Mouse (Mus musculus) stomach, postnatal 0 days (tissue): ENCODE data around the gene Irs2. TPM values are rescaled to one million over a fixed set of nuclear protein-coding genes. Genes with fewer than 3 reads are reported as not detected.

Experiments used
- ATAC-seq: fragments of 200-750 bp; cut with Nextera tagmentation; 2 replicates; pipeline ENCODE4 v1.8.0; 2017; ENCODE audit not compliant: low FRiP score, low TSS enrichment
- DNase-seq: peaks from one replicate; pipeline ENCODE4 v3.0.0-alpha.2; 2016; ENCODE audit warnings: low spot score
- H3K27ac ChIP-seq: fragments of 300-500 bp; sonication (generic); replicated peaks from 2 replicates; pipeline ENCODE4 v1.5.1; 2014; ENCODE audit warnings: mild to moderate bottlenecking, control low read depth
- H3K27me3 ChIP-seq: fragments of 300-500 bp; sonication (generic); 2 replicates; pipeline ENCODE4 v1.6.1; 2014; ENCODE audit warnings: low read length; ENCODE audit not compliant: control insufficient read depth, insufficient read depth
- H3K36me3 ChIP-seq: fragments of 300-500 bp; sonication (generic); 2 replicates; pipeline ENCODE4 v1.6.1; 2014; ENCODE audit warnings: low read length, mixed read lengths; ENCODE audit not compliant: control insufficient read depth, insufficient read depth
- H3K4me1 ChIP-seq: fragments of 300-500 bp; sonication (generic); replicated peaks from 2 replicates; pipeline ENCODE4 v1.6.1; 2014; ENCODE audit warnings: antibody characterized with exemption; ENCODE audit not compliant: control insufficient read depth, insufficient read depth
- H3K4me2 ChIP-seq: fragments of 300-500 bp; sonication (generic); replicated peaks from 2 replicates; pipeline ENCODE4 v1.6.1; 2014; ENCODE audit warnings: low read depth, mild to moderate bottlenecking, control low read depth, moderate library complexity
- H3K4me3 ChIP-seq: fragments of 300-500 bp; sonication (generic); 2 replicates; pipeline ENCODE4 v1.5.1; 2014; ENCODE audit warnings: low read depth, low read length, control low read depth
- H3K9ac ChIP-seq: fragments of 300-500 bp; sonication (generic); 2 replicates; pipeline ENCODE4 v1.6.1; 2014; ENCODE audit warnings: mild to moderate bottlenecking, low read length, control low read depth, mixed read lengths
- H3K9me3 ChIP-seq: fragments of 300-500 bp; sonication (generic); 2 replicates; pipeline ENCODE4 v1.6.1; 2016; ENCODE audit warnings: low read length; ENCODE audit not compliant: control insufficient read depth
- CTCF ChIP-seq: IDR thresholded peaks from 2 replicates; pipeline ENCODE4 v1.5.1; 2016; ENCODE audit warnings: antibody characterized with exemption, low read depth, mild to moderate bottlenecking, moderate library complexity
- EP300 ChIP-seq: optimal IDR thresholded peaks from 2 replicates; pipeline ENCODE3; 2016; ENCODE audit warnings: antibody characterized with exemption
- WGBS: fragments of 180-500 bp; shearing (Covaris S2); extraction: QIAGEN DNeasy Blood & Tissue Kit; methylation state at CpG from one replicate; pipeline ENCODE4 v1.1.7; 2014; 5-methylcytosine and 5-hydroxymethylcytosine counted together
- polyA plus RNA-seq: library from polyadenylated mRNA; unstranded; fragments of >200 nt; fragmentation: Nextera tagmentation; extraction: Ambion mirVana; gene quantifications from 2 replicates; pipeline ENCODE4 v1.2.1, GENCODE M21; 2015

Irs2 gene
- polyA plus RNA-seq, 1 experiment from 2014 or later = 3.3 TPM

DNA sequence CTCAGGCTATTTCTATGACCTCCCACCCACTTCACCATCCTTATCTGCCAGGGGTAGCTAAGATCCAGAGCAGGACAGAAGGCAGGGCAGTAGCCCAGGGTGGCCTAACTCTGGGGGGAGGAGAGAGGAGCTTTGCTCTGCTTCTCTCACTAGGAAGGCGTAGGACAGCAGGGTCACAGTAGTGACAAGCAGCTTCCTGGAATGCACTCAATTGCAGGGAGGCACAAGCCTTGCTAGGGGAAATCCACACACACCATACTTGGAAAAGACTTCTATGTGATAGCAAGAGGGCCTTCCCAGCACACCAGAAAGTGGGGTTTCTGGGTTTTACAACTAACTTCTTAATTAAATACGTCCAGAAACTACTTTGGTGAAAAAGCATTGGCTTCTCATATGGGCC lies 12.5 kb downstream of the Irs2 start:
- Histone ChIP-seq H3K4me3 (no peak overlapping the region), H3K36me3 (no peaks in the 10 kb centered on the region), H3K27me3 (no peaks in the 10 kb centered on the region), H3K27ac (no peak overlapping the region; the same call in 1 of the 2 replicates), H3K9ac (no peak overlapping the region), H3K4me1 (peaks cover 11% of the 10 kb centered on the region; the same call in 1 of the 2 replicates), H3K9me3 (no peaks in the 10 kb centered on the region), H3K4me2 (no peak overlapping the region)
- DNase-seq (no peak), ATAC-seq (no peak)
- WGBS = 63% methylated on average over 2 of the region's 2 CpGs
- no peak for TF ChIP-seq CTCF
- TF ChIP-seq EP300 = no peak

DNA sequence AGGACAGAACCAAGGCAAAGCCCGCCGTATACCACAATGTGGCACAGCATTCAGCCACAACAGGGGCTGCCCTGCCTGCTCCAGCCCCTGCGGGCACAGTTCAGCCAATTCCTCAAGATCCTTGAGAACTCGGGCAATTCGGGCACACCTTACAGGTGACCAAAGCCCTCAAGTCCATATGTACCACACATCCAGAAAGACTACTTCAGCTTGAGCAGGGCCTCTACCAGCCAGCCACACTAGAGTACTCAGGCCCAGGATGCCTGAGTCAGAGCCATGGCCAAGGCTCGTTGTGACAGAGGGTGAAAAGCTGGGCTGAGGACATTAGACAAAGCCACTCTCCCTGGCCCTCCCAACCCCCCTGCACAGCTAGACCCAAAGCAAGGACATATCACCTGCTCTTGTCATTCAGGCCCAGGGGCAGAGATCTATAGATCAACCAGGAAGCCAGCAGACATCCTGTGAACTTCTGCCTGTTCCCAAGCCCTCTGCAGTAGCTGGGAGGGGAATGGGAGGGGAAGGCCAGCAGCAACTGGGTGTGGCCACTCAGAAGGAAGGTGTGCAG lies 13.8 kb downstream of the Irs2 start:
- peaks cover 8% of the 10 kb centered on the region; the same call in 1 of the 2 replicates for H3K4me1 ChIP-seq
- H3K9me3 ChIP-seq = no peaks in the 10 kb centered on the region
- no peak for TF ChIP-seq CTCF
- TF ChIP-seq EP300 = no peak
- H3K9ac ChIP-seq = no peak overlapping the region
- H3K36me3 ChIP-seq = no peaks in the 10 kb centered on the region
- H3K4me2 ChIP-seq = no peak overlapping the region
- 75% methylated on average over 6 of the region's 6 CpGs for WGBS
- DNase-seq (no peak), ATAC-seq (0 out of 2 replicates have a peak, but pooled peaks have one; percentile 36)
- peak overlapping the region; percentile 67 for H3K27ac ChIP-seq
- H3K27me3 ChIP-seq = no peaks in the 10 kb centered on the region
- H3K4me3 ChIP-seq = no peak overlapping the region

DNA sequence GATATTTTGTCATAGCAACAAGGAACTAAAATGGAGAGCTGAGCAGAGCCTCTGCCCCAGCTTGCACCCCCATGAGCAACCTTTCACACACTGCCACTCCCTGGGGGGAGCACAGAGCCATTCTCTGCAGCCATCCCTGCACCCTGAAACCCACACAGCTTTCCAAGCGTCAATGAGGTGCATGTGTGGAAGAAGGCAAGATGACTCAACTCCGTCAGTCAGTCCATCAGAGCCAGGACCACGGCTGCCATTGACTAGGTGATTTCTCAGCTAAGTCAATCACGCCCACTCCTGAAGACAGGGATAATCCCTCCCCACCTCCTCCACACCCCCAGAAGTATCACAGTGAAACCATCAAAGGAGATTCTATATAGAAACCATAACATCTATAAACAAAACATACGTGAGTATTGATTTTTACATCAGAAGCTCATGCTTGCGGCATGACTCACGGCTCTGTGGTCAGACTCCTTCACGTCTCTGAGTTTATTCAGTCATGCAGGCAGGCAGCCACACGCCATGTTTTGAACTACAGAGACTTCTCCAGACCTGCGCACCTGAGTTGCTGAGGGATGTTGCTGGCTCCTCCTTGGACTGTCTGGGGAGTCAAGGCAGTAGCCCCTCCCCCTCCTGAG lies 14.6 kb downstream of the Irs2 start:
- WGBS = 65% methylated on average over 10 of the region's 10 CpGs
- Histone ChIP-seq H3K4me1 (peaks cover 8% of the 10 kb centered on the region; the same call in 1 of the 2 replicates), H3K36me3 (no peaks in the 10 kb centered on the region), H3K9ac (no peak overlapping the region), H3K4me2 (0 out of 2 replicates have a peak overlapping the region, but pooled peaks have one; percentile 9), H3K27ac (peak overlapping the region; percentile 67), H3K9me3 (no peaks in the 10 kb centered on the region), H3K27me3 (no peaks in the 10 kb centered on the region), H3K4me3 (no peak overlapping the region)
- peak; percentile 70 for DNase-seq
- TF ChIP-seq EP300 (no peak), CTCF (no peak)
- ATAC-seq = peak; percentile 78

DNA sequence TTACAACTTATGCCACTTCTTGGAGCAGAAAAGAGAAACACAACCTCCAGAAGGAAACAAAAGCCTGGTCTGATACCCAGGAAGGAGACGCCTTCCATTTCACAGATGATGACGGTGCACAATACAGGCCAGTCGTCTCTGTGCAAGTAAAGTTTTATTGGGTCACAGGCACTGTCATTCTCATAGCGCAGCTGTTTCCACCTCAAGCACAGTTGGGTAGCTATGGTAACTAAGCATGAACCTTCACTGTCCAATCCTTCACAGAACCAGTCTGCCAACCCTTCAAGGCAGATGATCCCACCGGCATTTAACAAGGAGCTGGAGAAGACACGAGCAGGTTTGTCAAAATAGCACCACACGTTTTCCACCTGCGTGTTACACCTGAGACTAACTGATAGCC lies 16.2 kb downstream of the Irs2 start:
- Histone ChIP-seq H3K4me3 (no peak overlapping the region), H3K4me1 (peaks cover 8% of the 10 kb centered on the region; the same call in 1 of the 2 replicates), H3K4me2 (no peak overlapping the region), H3K27me3 (no peaks in the 10 kb centered on the region), H3K36me3 (no peaks in the 10 kb centered on the region), H3K9me3 (no peaks in the 10 kb centered on the region), H3K27ac (no peak overlapping the region), H3K9ac (no peak overlapping the region)
- TF ChIP-seq EP300 (no peak), CTCF (no peak)
- DNase-seq = no peak
- no peak for ATAC-seq
- WGBS = 76% methylated on average over 8 of the region's 8 CpGs

DNA sequence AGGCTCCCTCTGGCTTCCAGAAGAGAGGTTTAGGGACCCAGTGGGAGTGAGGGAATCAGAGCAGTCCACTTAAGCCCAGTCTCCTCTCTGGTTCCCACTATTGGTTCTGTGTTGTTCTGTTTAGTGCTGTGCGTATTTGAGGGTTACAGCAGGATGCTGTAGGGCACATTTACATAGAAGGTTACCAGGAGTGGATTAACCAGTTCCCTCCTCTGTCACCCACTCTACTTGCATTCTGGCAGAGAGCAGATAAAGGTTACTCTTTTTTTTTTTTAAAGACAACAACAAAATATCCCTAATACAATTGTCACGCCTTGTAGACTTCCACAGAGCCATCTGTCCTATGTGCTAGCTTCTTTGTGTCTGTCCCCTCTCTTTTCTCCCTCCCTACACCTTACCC lies 16.9 kb downstream of the Irs2 start:
- WGBS = 80% methylated on average over 2 of the region's 2 CpGs
- H3K27ac ChIP-seq = peak overlapping the region; percentile 75
- no peak overlapping the region for H3K4me2 ChIP-seq
- TF ChIP-seq CTCF (peak; percentile 33; the same call in 1 of the 2 replicates), EP300 (no peak)
- H3K4me1 ChIP-seq = peaks cover 8% of the 10 kb centered on the region; the same call in 1 of the 2 replicates
- no peak overlapping the region for H3K9ac ChIP-seq
- no peaks in the 10 kb centered on the region for H3K27me3 ChIP-seq
- peaks cover 3% of the 10 kb centered on the region; the same call in 1 of the 2 replicates for H3K36me3 ChIP-seq
- no peak for DNase-seq
- no peak overlapping the region for H3K4me3 ChIP-seq
- no peak for ATAC-seq
- H3K9me3 ChIP-seq = no peaks in the 10 kb centered on the region
